In the genomic region with DNA sequence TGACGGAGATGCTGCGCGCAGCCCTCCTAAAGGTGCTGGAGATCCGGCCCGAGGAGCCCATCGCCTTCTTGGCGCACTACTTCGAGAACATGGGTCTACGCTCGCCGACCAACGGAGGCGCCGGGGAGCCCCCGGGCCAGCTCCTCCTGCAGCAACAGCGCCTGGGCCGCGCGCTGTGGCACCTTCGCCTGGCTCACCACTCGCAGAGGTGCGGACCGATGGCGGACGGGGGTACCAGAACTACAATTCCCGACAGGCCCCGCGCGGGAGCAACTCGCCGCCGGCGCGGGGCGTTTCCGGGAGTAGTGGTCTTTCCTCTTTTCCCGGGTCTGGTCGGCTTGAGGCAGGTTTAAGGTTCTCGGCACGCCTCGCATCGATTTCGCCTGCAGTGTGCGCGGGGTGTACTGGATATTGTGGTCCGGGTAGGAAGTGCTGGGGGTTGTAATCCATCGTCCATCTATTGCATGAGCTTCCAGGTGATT, we compare ENCODE assay signal across 8 mouse cellular contexts. TPM values are rescaled to one million over a fixed set of nuclear protein-coding genes. Genes with fewer than 3 reads are reported as not detected.
DNase-seq lines count a peak whose midpoint lies in the region; ATAC-seq and TF ChIP-seq lines count a peak whose summit lies in the region.

No protein-coding gene starts in this region.

- no peaks in the 10 kb centered on the region; the same call in 1 of the 2 replicates for H3K27me3 ChIP-seq in embryonic facial prominence, embryonic 13.5 days
- H3K27me3 ChIP-seq in heart, embryonic 11.5 days (ENCODE audit: control insufficient read depth, insufficient read depth, low read length), result 0 out of 2 replicates have a peak, but pooled peaks cover 4% of the 10 kb centered on the region
- no peaks in the 10 kb centered on the region for H3K27me3 ChIP-seq in kidney, embryonic 15.5 days
- H3K27me3 ChIP-seq in liver, embryonic 13.5 days, result peaks cover 9% of the 10 kb centered on the region; the same call in 1 of the 2 replicates
- no peaks in the 10 kb centered on the region for H3K27me3 ChIP-seq in neural tube, embryonic 11.5 days (ENCODE audit: control insufficient read depth, insufficient read depth, low read length)
- H3K27me3 ChIP-seq in stomach, postnatal 0 days (ENCODE audit: control insufficient read depth, insufficient read depth, low read length), result no peaks in the 10 kb centered on the region

- WGBS in embryonic facial prominence, embryonic 13.5 days, result under 1% methylated on average over 47 of the region's 47 CpGs
- WGBS in heart, embryonic 11.5 days (ENCODE audit: insufficient replicate concordance), result under 1% methylated on average over 47 of the region's 47 CpGs
- under 1% methylated on average over 47 of the region's 47 CpGs for WGBS in kidney, embryonic 15.5 days
- WGBS in liver, embryonic 13.5 days (ENCODE audit: insufficient replicate concordance), result under 1% methylated on average over 47 of the region's 47 CpGs
- under 1% methylated on average over 47 of the region's 47 CpGs for WGBS in neural tube, embryonic 11.5 days
- WGBS in stomach, postnatal 0 days, result under 1% methylated on average over 46 of the region's 47 CpGs

- H3K4me2 ChIP-seq in embryonic facial prominence, embryonic 13.5 days, result peak overlapping the region; percentile 96
- peak overlapping the region; percentile 92 for H3K4me2 ChIP-seq in heart, embryonic 11.5 days
- peak overlapping the region; percentile 79 for H3K4me2 ChIP-seq in kidney, embryonic 15.5 days
- H3K4me2 ChIP-seq in liver, embryonic 13.5 days, result peak overlapping the region; percentile 89
- H3K4me2 ChIP-seq in neural tube, embryonic 11.5 days (ENCODE audit: low read depth), result peak overlapping the region; percentile 66
- peak overlapping the region; percentile 76 for H3K4me2 ChIP-seq in stomach, postnatal 0 days (replicated peaks; ENCODE audit: low read depth)

- TF ChIP-seq EP300 in stomach, postnatal 0 days (optimal IDR thresholded peaks at IDR 0.05), result no peak

- H3K36me3 ChIP-seq in embryonic facial prominence, embryonic 13.5 days, result peaks cover 23% of the 10 kb centered on the region
- H3K36me3 ChIP-seq in heart, embryonic 11.5 days (ENCODE audit: control insufficient read depth, insufficient read depth, low read length), result no peaks in the 10 kb centered on the region
- peaks cover 13% of the 10 kb centered on the region for H3K36me3 ChIP-seq in kidney, embryonic 15.5 days
- H3K36me3 ChIP-seq in liver, embryonic 13.5 days, result no peaks in the 10 kb centered on the region
- H3K36me3 ChIP-seq in neural tube, embryonic 11.5 days (ENCODE audit: control insufficient read depth, insufficient read depth, low read length), result no peaks in the 10 kb centered on the region
- no peaks in the 10 kb centered on the region for H3K36me3 ChIP-seq in stomach, postnatal 0 days (ENCODE audit: control insufficient read depth, insufficient read depth, low read length)

- H3K27ac ChIP-seq in embryonic facial prominence, embryonic 13.5 days, result peak overlapping the region; percentile 93
- H3K27ac ChIP-seq in heart, embryonic 11.5 days (ENCODE audit: low read depth, low read length), result peak overlapping the region; percentile 94
- H3K27ac ChIP-seq in kidney, embryonic 15.5 days, result peak overlapping the region; percentile 97
- H3K27ac ChIP-seq in liver, embryonic 13.5 days, result peak overlapping the region; percentile 83
- peak overlapping the region; percentile 89 for H3K27ac ChIP-seq in neural tube, embryonic 11.5 days (ENCODE audit: low read depth, low read length)
- H3K27ac ChIP-seq in stomach, postnatal 0 days (replicated peaks), result peak overlapping the region; percentile 91

- H3K9me3 ChIP-seq in embryonic facial prominence, embryonic 13.5 days, result no peaks in the 10 kb centered on the region
- H3K9me3 ChIP-seq in heart, embryonic 11.5 days (replicated peaks; ENCODE audit: control insufficient read depth, low read length), result no peaks in the 10 kb centered on the region
- H3K9me3 ChIP-seq in kidney, embryonic 15.5 days (replicated peaks), result no peaks in the 10 kb centered on the region
- no peaks in the 10 kb centered on the region for H3K9me3 ChIP-seq in liver, embryonic 13.5 days (replicated peaks)
- H3K9me3 ChIP-seq in neural tube, embryonic 11.5 days (ENCODE audit: control insufficient read depth, low read length), result no peaks in the 10 kb centered on the region
- H3K9me3 ChIP-seq in stomach, postnatal 0 days (ENCODE audit: control insufficient read depth, low read length), result no peaks in the 10 kb centered on the region

- no peak for TF ChIP-seq CTCF in stomach, postnatal 0 days (IDR thresholded peaks at IDR 0.05; ENCODE audit: low read depth)

- peak; percentile 44 for ATAC-seq in embryonic facial prominence, embryonic 13.5 days (ENCODE audit: insufficient number of reproducible peaks, insufficient read depth, low FRiP score, low TSS enrichment, low read depth)
- ATAC-seq in heart, embryonic 11.5 days (replicated peaks; ENCODE audit: insufficient number of reproducible peaks, low FRiP score, low TSS enrichment), result no peak
- ATAC-seq in kidney, embryonic 15.5 days (replicated peaks; ENCODE audit: low FRiP score), result peak; percentile 47
- ATAC-seq in liver, embryonic 13.5 days (ENCODE audit: low read depth), result peak; percentile 54
- peak; percentile 67 for ATAC-seq in neural tube, embryonic 11.5 days (ENCODE audit: insufficient read depth, low FRiP score, low TSS enrichment)
- peak; percentile 36 for ATAC-seq in stomach, postnatal 0 days (ENCODE audit: low FRiP score, low TSS enrichment)

- peaks cover 13% of the 10 kb centered on the region for H3K4me1 ChIP-seq in embryonic facial prominence, embryonic 13.5 days
- peaks cover 11% of the 10 kb centered on the region for H3K4me1 ChIP-seq in heart, embryonic 11.5 days (ENCODE audit: control insufficient read depth, insufficient read depth, low read length)
- H3K4me1 ChIP-seq in kidney, embryonic 15.5 days, result peaks cover 30% of the 10 kb centered on the region
- H3K4me1 ChIP-seq in liver, embryonic 13.5 days (replicated peaks), result peaks cover 23% of the 10 kb centered on the region
- peaks cover 16% of the 10 kb centered on the region for H3K4me1 ChIP-seq in neural tube, embryonic 11.5 days (ENCODE audit: control insufficient read depth, insufficient read depth, low read length)
- 0 out of 2 replicates have a peak, but pooled peaks cover 3% of the 10 kb centered on the region for H3K4me1 ChIP-seq in stomach, postnatal 0 days (replicated peaks; ENCODE audit: control insufficient read depth, insufficient read depth)

- peak overlapping the region; percentile 97 for H3K4me3 ChIP-seq in embryonic facial prominence, embryonic 13.5 days
- peak overlapping the region; percentile 97 for H3K4me3 ChIP-seq in heart, embryonic 11.5 days (ENCODE audit: low read depth, low read length)
- peak overlapping the region; percentile 99 for H3K4me3 ChIP-seq in kidney, embryonic 15.5 days (replicated peaks)
- peak overlapping the region; percentile 86 for H3K4me3 ChIP-seq in liver, embryonic 13.5 days (replicated peaks)
- peak overlapping the region; percentile 75 for H3K4me3 ChIP-seq in neural tube, embryonic 11.5 days (ENCODE audit: low read depth, low read length)
- H3K4me3 ChIP-seq in stomach, postnatal 0 days (ENCODE audit: low read depth, low read length), result peak overlapping the region; percentile 98

- peak overlapping the region; percentile 88 for H3K9ac ChIP-seq in embryonic facial prominence, embryonic 13.5 days
- H3K9ac ChIP-seq in heart, embryonic 11.5 days (ENCODE audit: low read depth, low read length), result peak overlapping the region; percentile 96
- H3K9ac ChIP-seq in kidney, embryonic 15.5 days, result peak overlapping the region; percentile 86
- peak overlapping the region; percentile 86 for H3K9ac ChIP-seq in liver, embryonic 13.5 days
- peak overlapping the region; percentile 89 for H3K9ac ChIP-seq in neural tube, embryonic 11.5 days (ENCODE audit: low read length)
- peak overlapping the region; percentile 84 for H3K9ac ChIP-seq in stomach, postnatal 0 days (ENCODE audit: low read length)

- peak; percentile 68 to 76 for DNase-seq in B cell, adult 2 months
- DNase-seq in adrenal gland, postnatal 4 days (ENCODE audit: low spot score in 2 of 2), result peak; percentile 40 to 43
- DNase-seq in liver, embryonic 13.5 days, result peak; percentile 61
- peak; percentile 89 for DNase-seq in neural tube, embryonic 11.5 days (ENCODE audit: low spot score)
- peak; percentile 68 for DNase-seq in stomach, postnatal 0 days (ENCODE audit: low spot score)

RNA-seq across cellular contexts. Expression of gene Tpgs1, which starts 0.4 kb away (rescaled TPM):
- total RNA-seq in adrenal gland, postnatal 4 days (2021), result 10 to 100 TPM; 32.4 to 33.9 TPM
- polyA plus RNA-seq in embryonic facial prominence, embryonic 13.5 days (2015; fragmentation: Nextera tagmentation; extraction: Ambion mirVana), result 58.1 and 62.1 TPM in 2 replicates
- 47.4 and 48.6 TPM in 2 replicates for polyA plus RNA-seq in heart, embryonic 11.5 days (2014; fragmentation: Nextera tagmentation; extraction: Ambion mirVana)
- 71.2 and 81.4 TPM in 2 replicates for polyA plus RNA-seq in kidney, embryonic 15.5 days (2015; fragmentation: Nextera tagmentation; extraction: Ambion mirVana)
- polyA plus RNA-seq in liver, embryonic 13.5 days (2015; fragmentation: Nextera tagmentation; extraction: Ambion mirVana), result 25.3 and 27.5 TPM in 2 replicates
- polyA plus RNA-seq in neural tube, embryonic 11.5 days (2014; fragmentation: Nextera tagmentation; extraction: Ambion mirVana), result 71.2 and 78.7 TPM in 2 replicates
- 50.3 and 51.0 TPM in 2 replicates for polyA plus RNA-seq in stomach, postnatal 0 days (2015; fragmentation: Nextera tagmentation; extraction: Ambion mirVana)

RNA-seq across cellular contexts. Expression of gene Madcam1, which starts 5.3 kb away (rescaled TPM):
- total RNA-seq in adrenal gland, postnatal 4 days (2021), result under 1 TPM; 0.28 to 0.64 TPM
- 11.3 and 11.8 TPM in 2 replicates for polyA plus RNA-seq in embryonic facial prominence, embryonic 13.5 days (2015; fragmentation: Nextera tagmentation; extraction: Ambion mirVana)
- 1.1 and 1.5 TPM in 2 replicates for polyA plus RNA-seq in heart, embryonic 11.5 days (2014; fragmentation: Nextera tagmentation; extraction: Ambion mirVana)
- polyA plus RNA-seq in kidney, embryonic 15.5 days (2015; fragmentation: Nextera tagmentation; extraction: Ambion mirVana), result 2.7 and 2.8 TPM in 2 replicates
- 0.24 and 0.27 TPM in 2 replicates for polyA plus RNA-seq in liver, embryonic 13.5 days (2015; fragmentation: Nextera tagmentation; extraction: Ambion mirVana)
- 1.5 and 2.5 TPM in 2 replicates for polyA plus RNA-seq in neural tube, embryonic 11.5 days (2014; fragmentation: Nextera tagmentation; extraction: Ambion mirVana)
- 17.6 and 22.2 TPM in 2 replicates for polyA plus RNA-seq in stomach, postnatal 0 days (2015; fragmentation: Nextera tagmentation; extraction: Ambion mirVana)

RNA-seq across cellular contexts. Expression of gene Cdc34, which starts 12.4 kb away (rescaled TPM):
- total RNA-seq in adrenal gland, postnatal 4 days (2021), result 10 to 100 TPM; 72.6 to 78.1 TPM
- 102 and 106 TPM in 2 replicates for polyA plus RNA-seq in embryonic facial prominence, embryonic 13.5 days (2015; fragmentation: Nextera tagmentation; extraction: Ambion mirVana)
- polyA plus RNA-seq in heart, embryonic 11.5 days (2014; fragmentation: Nextera tagmentation; extraction: Ambion mirVana), result 159 and 164 TPM in 2 replicates
- polyA plus RNA-seq in kidney, embryonic 15.5 days (2015; fragmentation: Nextera tagmentation; extraction: Ambion mirVana), result 88.4 and 100 TPM in 2 replicates
- polyA plus RNA-seq in liver, embryonic 13.5 days (2015; fragmentation: Nextera tagmentation; extraction: Ambion mirVana), result 164 and 166 TPM in 2 replicates
- polyA plus RNA-seq in neural tube, embryonic 11.5 days (2014; fragmentation: Nextera tagmentation; extraction: Ambion mirVana), result 165 and 168 TPM in 2 replicates
- polyA plus RNA-seq in stomach, postnatal 0 days (2015; fragmentation: Nextera tagmentation; extraction: Ambion mirVana), result 85.3 and 86.9 TPM in 2 replicates

RNA-seq across cellular contexts. Expression of gene Gzmm, which starts 19.2 kb away (rescaled TPM):
- total RNA-seq in adrenal gland, postnatal 4 days (2021), result 1 to 10 TPM; 1.8 to 2.4 TPM
- 0.81 and 0.84 TPM in 2 replicates for polyA plus RNA-seq in embryonic facial prominence, embryonic 13.5 days (2015; fragmentation: Nextera tagmentation; extraction: Ambion mirVana)
- 0.40 and 1.0 TPM in 2 replicates for polyA plus RNA-seq in heart, embryonic 11.5 days (2014; fragmentation: Nextera tagmentation; extraction: Ambion mirVana)
- polyA plus RNA-seq in kidney, embryonic 15.5 days (2015; fragmentation: Nextera tagmentation; extraction: Ambion mirVana), result 0.50 and 0.95 TPM in 2 replicates
- 0.22 and 0.32 TPM in 2 replicates for polyA plus RNA-seq in liver, embryonic 13.5 days (2015; fragmentation: Nextera tagmentation; extraction: Ambion mirVana)
- 0.57 and 0.62 TPM in 2 replicates for polyA plus RNA-seq in neural tube, embryonic 11.5 days (2014; fragmentation: Nextera tagmentation; extraction: Ambion mirVana)
- polyA plus RNA-seq in stomach, postnatal 0 days (2015; fragmentation: Nextera tagmentation; extraction: Ambion mirVana), result 0.62 and 0.83 TPM in 2 replicates

RNA-seq across cellular contexts. Expression of gene Odf3l2, which starts 24.1 kb away (rescaled TPM):
- total RNA-seq in adrenal gland, postnatal 4 days (2021), result not detected
- polyA plus RNA-seq in embryonic facial prominence, embryonic 13.5 days (2015; fragmentation: Nextera tagmentation; extraction: Ambion mirVana), result not detected in 2 replicates
- not detected in 2 replicates for polyA plus RNA-seq in heart, embryonic 11.5 days (2014; fragmentation: Nextera tagmentation; extraction: Ambion mirVana)
- polyA plus RNA-seq in kidney, embryonic 15.5 days (2015; fragmentation: Nextera tagmentation; extraction: Ambion mirVana), result not detected in 2 replicates
- polyA plus RNA-seq in liver, embryonic 13.5 days (2015; fragmentation: Nextera tagmentation; extraction: Ambion mirVana), result not detected in 2 replicates
- polyA plus RNA-seq in neural tube, embryonic 11.5 days (2014; fragmentation: Nextera tagmentation; extraction: Ambion mirVana), result not detected in 2 replicates
- not detected in 2 replicates for polyA plus RNA-seq in stomach, postnatal 0 days (2015; fragmentation: Nextera tagmentation; extraction: Ambion mirVana)
